Mouse (Mus musculus): ENCODE data around the gene Rap1a.

GRCm38 (mm10) chr3:105736148-105736547, 65.0 kb downstream of the Rap1a start:
- TF ChIP-seq GATA1 (IDR thresholded peaks at IDR 0.05; ENCODE audit: low read length): no peak
- no peak for TF ChIP-seq TAL1 (IDR thresholded peaks at IDR 0.05; ENCODE audit: low read length)
